Mouse (Mus musculus): Measurements from ENCODE around the gene Rbm28. TPM values are rescaled to one million over a fixed set of nuclear protein-coding genes. Genes with fewer than 3 reads are reported as not detected.
"Not testable (repeated sequence)": the region's sequence is repeated elsewhere in the genome, so short reads cannot be mapped to it uniquely, and the experiment has no call there.

Gene Rbm28
- polyA plus RNA-seq, 1 experiment from 2014 or later = 49.6 TPM

DNA sequence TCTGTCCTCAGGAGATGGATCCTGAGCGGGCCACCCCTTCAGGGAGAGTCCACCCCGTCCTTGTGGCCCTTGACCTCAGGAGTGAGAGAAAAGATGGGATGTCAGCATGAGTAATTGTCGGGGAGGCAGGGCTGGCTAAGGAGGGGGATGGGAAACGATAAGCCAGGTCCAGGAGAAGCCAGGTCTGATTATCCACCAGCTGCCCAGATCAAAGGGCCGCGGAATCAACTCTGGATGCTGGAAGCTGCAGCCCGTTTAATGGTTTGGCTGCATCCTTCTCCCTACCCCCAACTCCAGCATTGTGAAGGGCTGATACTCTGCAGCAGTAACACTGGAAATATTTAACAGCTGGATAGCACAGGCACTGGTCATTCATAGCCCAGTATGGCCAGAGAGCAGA lies 9.6 kb upstream of the Rbm28 start:
- Histone ChIP-seq H3K4me2 (ENCODE audit: low read length) (no peak overlapping the region), H3K27me3 (replicated peaks; ENCODE audit: control insufficient read depth, insufficient read depth, low read length) (peaks cover 42% of the 10 kb centered on the region), H3K36me3 (ENCODE audit: control insufficient read depth, insufficient read depth) (no peaks in the 10 kb centered on the region), H3K27ac (ENCODE audit: low read length) (no peak overlapping the region), H3K4me3 (replicated peaks; ENCODE audit: low read length) (no peak overlapping the region), H3K9ac (replicated peaks; ENCODE audit: low read depth, low read length) (no peak overlapping the region), H3K4me1 (replicated peaks; ENCODE audit: control insufficient read depth, insufficient read depth, low read length) (peaks cover 25% of the 10 kb centered on the region), H3K9me3 (ENCODE audit: control insufficient read depth, low read length) (no peaks in the 10 kb centered on the region)
- ATAC-seq = no peak
- WGBS = 29% methylated on average over 7 of the region's 7 CpGs

DNA sequence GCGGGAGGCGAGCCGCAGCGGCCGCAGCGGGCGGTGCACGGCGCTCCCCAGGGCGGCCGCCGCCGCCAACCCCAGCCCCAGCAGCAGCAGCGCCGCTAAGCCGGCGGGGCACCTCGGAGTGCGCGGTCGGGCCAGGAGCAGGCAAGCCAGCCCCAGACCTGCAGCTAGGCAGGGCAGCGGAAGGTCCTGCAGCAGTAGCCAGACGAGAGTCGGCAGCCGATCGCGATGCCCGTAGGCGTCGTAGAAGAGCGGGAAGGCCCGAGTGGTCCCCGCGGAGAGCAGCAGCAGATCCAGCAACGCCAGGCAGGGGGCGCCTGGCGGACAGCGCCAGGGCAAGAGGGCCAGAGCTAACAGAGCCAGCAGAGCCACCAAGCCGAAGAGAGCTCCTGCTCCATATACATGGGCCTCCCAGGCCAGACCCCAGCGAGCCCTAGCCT lies 6.2 kb upstream of the Rbm28 start:
- WGBS = 0% methylated on average over 39 of the region's 40 CpGs
- H3K36me3 ChIP-seq (ENCODE audit: control insufficient read depth, insufficient read depth) = no peaks in the 10 kb centered on the region
- H3K4me3 ChIP-seq (replicated peaks; ENCODE audit: low read length) = peak overlapping the region; percentile 60
- no peak overlapping the region for H3K27ac ChIP-seq (ENCODE audit: low read length)
- peaks cover 18% of the 10 kb centered on the region for H3K4me1 ChIP-seq (replicated peaks; ENCODE audit: control insufficient read depth, insufficient read depth, low read length)
- ATAC-seq = peak; percentile 84
- H3K9me3 ChIP-seq (ENCODE audit: control insufficient read depth, low read length) = no peaks in the 10 kb centered on the region
- peak overlapping the region; percentile 99 for H3K4me2 ChIP-seq (ENCODE audit: low read length)
- H3K9ac ChIP-seq (replicated peaks; ENCODE audit: low read depth, low read length) = peak overlapping the region; percentile 62
- peaks cover 51% of the 10 kb centered on the region for H3K27me3 ChIP-seq (replicated peaks; ENCODE audit: control insufficient read depth, insufficient read depth, low read length)

DNA sequence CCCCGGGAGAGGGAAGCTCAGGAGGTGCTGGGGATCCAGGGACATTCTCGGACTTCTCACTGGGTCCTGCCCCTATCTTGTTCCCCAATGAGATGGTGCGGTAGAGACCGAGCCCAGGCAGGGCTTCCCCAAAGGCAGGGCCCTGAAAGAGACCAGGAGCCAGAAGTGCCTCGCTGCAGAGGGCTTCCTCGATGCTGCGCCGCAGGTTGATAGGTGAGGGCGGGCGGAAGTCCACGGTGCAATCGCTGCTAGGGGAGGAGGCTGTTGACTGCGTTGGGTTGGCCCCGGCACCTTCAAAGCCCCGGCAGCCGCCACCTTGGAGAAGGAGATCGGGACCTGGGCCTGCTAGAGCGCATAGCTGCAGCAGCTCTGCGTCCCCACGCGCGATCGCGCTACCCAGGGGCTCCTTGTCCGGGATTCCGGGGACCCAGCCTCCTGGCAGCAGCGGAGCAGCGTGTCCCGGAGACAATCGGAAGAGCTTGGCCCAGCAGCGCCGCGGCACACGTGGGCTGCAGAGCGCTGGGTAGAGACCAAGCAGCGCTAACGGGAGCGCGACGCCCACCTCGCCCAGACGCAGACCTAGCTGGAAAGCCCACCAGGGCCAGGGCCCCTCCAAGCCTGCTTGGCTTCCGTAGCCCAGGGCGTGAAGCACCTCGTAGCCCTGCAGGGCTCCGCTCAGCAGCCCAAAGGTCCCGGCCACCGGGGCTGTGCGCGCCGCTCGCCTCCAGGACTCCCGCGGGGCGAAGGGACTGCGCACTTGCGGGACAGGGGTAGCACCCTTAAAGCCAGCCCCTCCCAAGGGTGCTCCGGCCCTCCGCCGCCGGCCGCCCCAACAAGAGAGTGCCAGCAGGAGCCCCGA lies 5.5 kb upstream of the Rbm28 start:
- ATAC-seq = peak; percentile 61
- H3K27ac ChIP-seq (ENCODE audit: low read length) = no peak overlapping the region
- H3K9me3 ChIP-seq (ENCODE audit: control insufficient read depth, low read length) = no peaks in the 10 kb centered on the region
- H3K9ac ChIP-seq (replicated peaks; ENCODE audit: low read depth, low read length) = peak overlapping the region; percentile 62
- peak overlapping the region; percentile 99 for H3K4me2 ChIP-seq (ENCODE audit: low read length)
- no peaks in the 10 kb centered on the region for H3K36me3 ChIP-seq (ENCODE audit: control insufficient read depth, insufficient read depth)
- peaks cover 51% of the 10 kb centered on the region for H3K27me3 ChIP-seq (replicated peaks; ENCODE audit: control insufficient read depth, insufficient read depth, low read length)
- H3K4me1 ChIP-seq (replicated peaks; ENCODE audit: control insufficient read depth, insufficient read depth, low read length) = peaks cover 18% of the 10 kb centered on the region
- WGBS = under 1% methylated on average over 63 of the region's 63 CpGs
- peak overlapping the region; percentile 60 for H3K4me3 ChIP-seq (replicated peaks; ENCODE audit: low read length)

DNA sequence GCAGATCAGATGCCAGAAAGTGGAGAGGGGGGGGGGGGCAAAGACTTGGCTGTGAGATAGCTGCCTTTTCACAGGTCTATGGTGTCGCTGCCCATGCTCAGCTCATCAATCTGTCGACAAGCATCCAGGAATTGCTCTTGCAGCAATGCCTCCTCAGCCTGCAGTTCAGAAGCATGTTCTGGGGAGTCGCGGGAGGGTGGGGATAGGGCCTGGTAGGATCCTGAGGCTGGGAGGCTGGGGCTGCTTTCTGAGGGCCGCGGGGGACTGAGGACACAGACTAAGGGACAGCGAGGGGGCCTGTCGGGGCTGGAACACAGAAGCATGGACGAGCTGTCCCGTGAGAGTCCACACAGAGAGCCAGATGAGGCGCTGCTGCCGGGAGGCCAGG lies 4.9 kb upstream of the Rbm28 start:
- no peak for ATAC-seq
- Histone ChIP-seq H3K36me3 (ENCODE audit: control insufficient read depth, insufficient read depth) (no peaks in the 10 kb centered on the region), H3K4me3 (replicated peaks; ENCODE audit: low read length) (no peak overlapping the region; the same call in 1 of the 2 replicates), H3K4me1 (replicated peaks; ENCODE audit: control insufficient read depth, insufficient read depth, low read length) (peaks cover 20% of the 10 kb centered on the region), H3K27me3 (replicated peaks; ENCODE audit: control insufficient read depth, insufficient read depth, low read length) (peaks cover 49% of the 10 kb centered on the region), H3K4me2 (ENCODE audit: low read length) (peak overlapping the region; percentile 99; the same call in 1 of the 2 replicates), H3K9ac (replicated peaks; ENCODE audit: low read depth, low read length) (no peak overlapping the region; the same call in 1 of the 2 replicates), H3K27ac (ENCODE audit: low read length) (no peak overlapping the region), H3K9me3 (ENCODE audit: control insufficient read depth, low read length) (no peaks in the 10 kb centered on the region)
- WGBS = 6% methylated on average over 12 of the region's 12 CpGs

DNA sequence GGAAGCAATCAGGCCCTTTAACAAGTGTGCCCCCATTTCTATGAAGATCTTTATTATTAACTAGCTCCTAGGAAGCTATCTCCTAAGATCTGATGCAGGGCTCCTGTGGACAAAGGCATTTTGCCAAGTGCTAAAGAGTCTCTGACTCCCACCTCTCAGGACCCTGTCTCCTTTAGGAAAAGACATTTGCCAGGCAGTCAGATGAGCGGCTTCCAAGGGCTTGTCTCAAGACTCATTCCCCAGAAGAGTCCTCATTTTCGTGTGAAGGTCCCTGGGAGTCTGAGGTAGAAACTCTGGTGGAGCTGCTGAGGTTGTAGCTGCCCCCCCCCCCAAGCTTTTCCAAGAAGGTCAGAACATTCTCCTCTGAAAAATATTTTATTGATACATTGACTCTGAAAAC lies 4.1 kb upstream of the Rbm28 start:
- Histone ChIP-seq H3K4me2 (ENCODE audit: low read length) (no peak overlapping the region), H3K9ac (replicated peaks; ENCODE audit: low read depth, low read length) (no peak overlapping the region), H3K27me3 (replicated peaks; ENCODE audit: control insufficient read depth, insufficient read depth, low read length) (peaks cover 44% of the 10 kb centered on the region), H3K9me3 (ENCODE audit: control insufficient read depth, low read length) (no peaks in the 10 kb centered on the region), H3K27ac (ENCODE audit: low read length) (no peak overlapping the region), H3K4me1 (replicated peaks; ENCODE audit: control insufficient read depth, insufficient read depth, low read length) (peaks cover 22% of the 10 kb centered on the region), H3K36me3 (ENCODE audit: control insufficient read depth, insufficient read depth) (no peaks in the 10 kb centered on the region), H3K4me3 (replicated peaks; ENCODE audit: low read length) (no peak overlapping the region)
- ATAC-seq = no peak
- WGBS = 51% methylated on average over 2 of the region's 2 CpGs

DNA sequence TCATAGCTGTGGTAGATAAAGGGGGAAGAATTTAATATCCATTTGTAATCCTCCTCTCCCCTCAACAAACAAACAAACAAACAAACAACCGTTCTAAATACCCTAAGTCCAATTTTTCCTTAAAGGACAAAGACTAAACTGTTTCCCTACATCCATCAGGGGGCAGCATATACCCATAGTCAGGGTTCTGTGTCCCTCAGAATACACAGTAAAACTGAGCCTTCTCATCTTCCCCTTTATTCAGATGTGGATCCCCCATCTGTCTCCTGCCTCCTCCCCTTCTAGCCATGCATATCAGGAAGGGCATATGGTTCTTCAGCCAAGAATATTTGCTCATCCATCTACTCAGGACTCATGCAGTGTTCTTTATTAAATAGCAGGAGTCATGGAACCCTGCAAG lies 1.4 kb upstream of the Rbm28 start:
- H3K36me3 ChIP-seq (ENCODE audit: control insufficient read depth, insufficient read depth) = no peaks in the 10 kb centered on the region
- no peak overlapping the region for H3K4me3 ChIP-seq (replicated peaks; ENCODE audit: low read length)
- peaks cover 27% of the 10 kb centered on the region for H3K4me1 ChIP-seq (replicated peaks; ENCODE audit: control insufficient read depth, insufficient read depth, low read length)
- H3K9ac ChIP-seq (replicated peaks; ENCODE audit: low read depth, low read length) = no peak overlapping the region
- H3K4me2 ChIP-seq (ENCODE audit: low read length) = no peak overlapping the region
- WGBS = 4% methylated on average over 1 of the region's 1 CpGs
- no peak overlapping the region for H3K27ac ChIP-seq (ENCODE audit: low read length)
- H3K27me3 ChIP-seq (replicated peaks; ENCODE audit: control insufficient read depth, insufficient read depth, low read length) = peaks cover 33% of the 10 kb centered on the region
- ATAC-seq = peak; percentile 41
- no peaks in the 10 kb centered on the region for H3K9me3 ChIP-seq (ENCODE audit: control insufficient read depth, low read length)

DNA sequence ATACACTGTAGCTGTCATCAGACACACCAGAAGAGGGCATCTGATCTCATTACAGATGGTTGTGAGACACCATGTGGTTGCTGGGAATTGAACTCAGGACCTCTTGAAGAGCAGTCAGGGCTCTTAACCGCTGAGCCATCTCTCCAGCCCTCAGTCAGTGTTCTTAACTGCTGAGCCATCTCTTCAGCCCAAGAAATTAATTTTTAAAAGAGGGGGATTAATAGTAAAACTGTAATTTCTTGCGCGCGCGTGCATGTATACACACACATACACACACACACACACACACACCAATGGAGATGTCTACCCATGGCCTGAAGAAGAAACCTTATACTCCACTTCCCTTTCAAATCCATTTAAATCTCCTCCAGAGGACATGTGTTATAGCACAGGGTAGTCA lies 3.5 kb downstream of the Rbm28 start:
- H3K27ac ChIP-seq (ENCODE audit: low read length); H3K9ac ChIP-seq (replicated peaks; ENCODE audit: low read depth, low read length); H3K4me3 ChIP-seq (replicated peaks; ENCODE audit: low read length); ATAC-seq; H3K27me3 ChIP-seq (replicated peaks; ENCODE audit: control insufficient read depth, insufficient read depth, low read length); H3K9me3 ChIP-seq (ENCODE audit: control insufficient read depth, low read length); H3K4me2 ChIP-seq (ENCODE audit: low read length): not testable (repeated sequence)
- H3K4me1 ChIP-seq (replicated peaks; ENCODE audit: control insufficient read depth, insufficient read depth, low read length) = peaks cover 12% of the 10 kb centered on the region
- H3K36me3 ChIP-seq (ENCODE audit: control insufficient read depth, insufficient read depth) = peaks cover 20% of the 10 kb centered on the region
- 95% methylated on average over 5 of the region's 5 CpGs for WGBS

DNA sequence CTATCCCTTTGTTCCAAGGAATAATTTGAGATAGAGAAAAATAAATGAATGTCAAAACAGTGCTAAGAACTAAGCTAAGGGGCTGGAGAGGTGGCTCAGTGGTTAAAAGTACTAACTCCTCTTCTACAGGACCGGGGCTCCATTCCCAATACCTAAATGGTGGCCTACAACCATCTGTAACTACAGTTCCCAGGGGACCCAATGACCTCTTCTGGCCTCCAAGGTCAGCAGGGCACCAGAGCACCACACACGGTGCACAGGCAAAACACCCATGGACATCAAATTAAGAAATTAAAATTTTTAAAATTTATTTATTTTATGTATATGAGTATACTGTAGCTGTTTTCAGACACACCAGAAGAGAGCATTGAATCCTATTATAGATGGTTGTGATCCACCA lies 4.0 kb downstream of the Rbm28 start:
- H3K4me1 ChIP-seq (replicated peaks; ENCODE audit: control insufficient read depth, insufficient read depth, low read length) = peaks cover 12% of the 10 kb centered on the region
- H3K36me3 ChIP-seq (ENCODE audit: control insufficient read depth, insufficient read depth) = peaks cover 24% of the 10 kb centered on the region
- H3K27me3 ChIP-seq (replicated peaks; ENCODE audit: control insufficient read depth, insufficient read depth, low read length) = no peaks in the 10 kb centered on the region
- no peak overlapping the region for H3K9ac ChIP-seq (replicated peaks; ENCODE audit: low read depth, low read length)
- no peak for ATAC-seq
- H3K4me3 ChIP-seq (replicated peaks; ENCODE audit: low read length) = no peak overlapping the region
- H3K9me3 ChIP-seq (ENCODE audit: control insufficient read depth, low read length) = no peaks in the 10 kb centered on the region
- no peak overlapping the region for H3K4me2 ChIP-seq (ENCODE audit: low read length)
- H3K27ac ChIP-seq (ENCODE audit: low read length) = no peak overlapping the region
- WGBS = 92% methylated on average over 2 of the region's 2 CpGs

DNA sequence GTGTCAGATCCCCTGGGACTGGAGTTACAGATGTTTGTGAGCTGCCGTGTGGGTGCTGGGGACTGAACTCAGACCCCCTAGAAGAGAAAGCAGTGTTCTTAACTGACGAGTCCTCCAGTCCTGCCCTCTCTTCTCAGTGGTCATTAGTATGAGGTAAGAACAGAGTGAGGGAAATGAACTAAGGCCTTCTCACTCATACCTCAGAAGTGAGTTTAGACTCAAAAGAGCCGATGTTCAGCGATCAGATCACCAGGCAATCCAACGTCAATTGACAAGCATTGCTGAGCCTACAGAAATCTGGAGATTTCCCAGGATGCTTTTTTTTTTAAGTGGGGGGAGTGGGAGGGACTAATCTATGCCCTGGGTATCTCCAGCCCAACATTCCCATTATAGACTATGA lies 8.5 kb downstream of the Rbm28 start:
- no peak for ATAC-seq
- no peaks in the 10 kb centered on the region for H3K4me1 ChIP-seq (replicated peaks; ENCODE audit: control insufficient read depth, insufficient read depth, low read length)
- 91% methylated on average over 5 of the region's 5 CpGs for WGBS
- H3K36me3 ChIP-seq (ENCODE audit: control insufficient read depth, insufficient read depth) = peaks cover 52% of the 10 kb centered on the region
- no peak overlapping the region for H3K27ac ChIP-seq (ENCODE audit: low read length)
- no peaks in the 10 kb centered on the region for H3K27me3 ChIP-seq (replicated peaks; ENCODE audit: control insufficient read depth, insufficient read depth, low read length)
- no peak overlapping the region for H3K9ac ChIP-seq (replicated peaks; ENCODE audit: low read depth, low read length)
- no peaks in the 10 kb centered on the region for H3K9me3 ChIP-seq (ENCODE audit: control insufficient read depth, low read length)
- H3K4me3 ChIP-seq (replicated peaks; ENCODE audit: low read length) = no peak overlapping the region
- no peak overlapping the region for H3K4me2 ChIP-seq (ENCODE audit: low read length)
